Mouse (Mus musculus) CH12.LX (cell line): Measurements from ENCODE around the gene Clspn.

Experiments used
- CTCF ChIP-seq, 2 experiments: IDR thresholded peaks in 1 of 2; conservative IDR thresholded peaks in 1 of 2; 2 replicates each; pipeline ENCODE4 v1.5.1; 2011 to 2012; ENCODE audit warnings: low read depth in 2 of 2, low read length in 2 of 2, improper control_type of control experiment in 1 of 2, inconsistent platforms in 1 of 2, mild to moderate bottlenecking in 1 of 2, moderate library complexity in 1 of 2
- GABPA ChIP-seq: IDR thresholded peaks from 2 replicates; pipeline ENCODE4 v1.6.1; 2012; ENCODE audit warnings: low read depth, low read length, improper control_type of control experiment, inconsistent platforms; ENCODE audit not compliant: insufficient replicate concordance
- POLR2A ChIP-seq: IDR thresholded peaks from 2 replicates; pipeline ENCODE4 v1.6.1; 2011; ENCODE audit warnings: low read depth, mild to moderate bottlenecking, improper control_type of control experiment, low read length

DNA sequence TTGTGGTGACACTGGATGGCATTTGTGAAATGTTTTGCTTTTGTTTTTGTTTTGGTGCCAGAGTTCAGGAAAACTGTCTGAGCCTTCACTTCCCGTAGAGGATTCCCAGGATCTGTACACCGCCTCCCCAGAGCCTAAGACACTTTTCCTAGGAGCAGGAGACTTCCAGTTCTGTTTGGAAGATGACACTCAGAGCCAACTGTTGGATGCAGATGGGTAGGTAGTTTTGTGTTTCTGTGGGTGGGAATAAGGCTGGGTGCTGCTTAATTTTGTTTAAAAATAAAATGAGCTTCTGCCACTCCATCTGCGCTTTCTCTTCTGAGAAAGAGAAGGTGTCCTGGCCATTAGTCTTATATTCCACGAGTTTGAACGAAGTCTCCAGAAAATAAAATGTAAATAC, 19.5 kb downstream of the Clspn start:
- TF ChIP-seq GABPA (no peak), CTCF (conservative IDR thresholded peaks at IDR 0.05 in 1 of 2, IDR thresholded peaks at IDR 0.05 in 1 of 2; ENCODE audit: low read depth in 2 of 2, low read length in 2 of 2) (no peak), POLR2A (no peak)
